Mouse (Mus musculus) bone marrow, adult 2 months (tissue): Measurements from ENCODE around the gene Col23a1. TPM values are rescaled to one million over a fixed set of nuclear protein-coding genes. Genes with fewer than 3 reads are reported as not detected.

ENCODE experiments used
- H3K27ac ChIP-seq: fragments of 200-500 bp; 2 replicates; pipeline ENCODE4 v1.5.1; 2012; ENCODE audit warnings: low read depth, mild to moderate bottlenecking, control low read depth, inconsistent platforms, low read length; ENCODE audit not compliant: control insufficient read depth, poor library complexity, insufficient read depth
- H3K4me1 ChIP-seq: fragments of 200-500 bp; 2 replicates; pipeline ENCODE4 v1.6.1; 2011; ENCODE audit warnings: low read length; ENCODE audit not compliant: control insufficient read depth, insufficient read depth
- H3K4me3 ChIP-seq: fragments of 200-500 bp; replicated peaks from 2 replicates; pipeline ENCODE3; 2011; ENCODE audit warnings: mild to moderate bottlenecking, low read depth, low read length, control low read depth; ENCODE audit not compliant: control insufficient read depth
- CTCF ChIP-seq: fragments of 200-500 bp; IDR thresholded peaks from 2 replicates; pipeline ENCODE4 v1.5.1; 2011; ENCODE audit warnings: low read length, control low read depth; ENCODE audit not compliant: control insufficient read depth, insufficient read depth
- POLR2A ChIP-seq: fragments of 200-500 bp; IDR thresholded peaks from 2 replicates; pipeline ENCODE4 v1.6.1; 2011; ENCODE audit warnings: low read depth, mild to moderate bottlenecking, control low read depth, low read length, borderline replicate concordance; ENCODE audit not compliant: control insufficient read depth
- WGBS: fragments of 180-500 bp; shearing (Covaris S2); methylation state at CpG from one replicate; pipeline ENCODE4 v1.1.7; 2018; 5-methylcytosine and 5-hydroxymethylcytosine counted together
- polyA plus RNA-seq: library from polyadenylated mRNA; stranded (reverse); fragments of >200 nt; gene quantifications from 2 replicates; pipeline ENCODE4 v1.2.4, GENCODE M21; 2011; ENCODE audit warnings: low replicate concordance; ENCODE audit not compliant: missing spikeins, insufficient read depth, insufficient read length

Gene Col23a1
- polyA plus RNA-seq, 1 experiment = not detected

- 14% methylated on average over 2 of the region's 2 CpGs for WGBS
- no peak overlapping the region for H3K27ac ChIP-seq
- H3K4me3 ChIP-seq = no peak overlapping the region
- H3K4me1 ChIP-seq = no peaks in the 10 kb centered on the region
- no peak for TF ChIP-seq POLR2A
- TF ChIP-seq CTCF = no peak
Measured at GRCm38 (mm10) chr11:51544413-51544812, 254.7 kb downstream of the Col23a1 start.

GRCm38 (mm10) chr11:51545811-51546210 lies 256.1 kb downstream of the Col23a1 start:
- H3K27ac ChIP-seq = no peak overlapping the region
- WGBS = 75% methylated on average over 4 of the region's 4 CpGs
- TF ChIP-seq CTCF (no peak), POLR2A (no peak)
- no peaks in the 10 kb centered on the region; the same call in 1 of the 2 replicates for H3K4me1 ChIP-seq
- no peak overlapping the region for H3K4me3 ChIP-seq

GRCm38 (mm10) chr11:51551253-51551652 lies 261.5 kb downstream of the Col23a1 start:
- no peak overlapping the region for H3K4me3 ChIP-seq
- TF ChIP-seq POLR2A (no peak), CTCF (no peak)
- no peak overlapping the region for H3K27ac ChIP-seq
- H3K4me1 ChIP-seq = no peaks in the 10 kb centered on the region; the same call in 1 of the 2 replicates
- 3% methylated on average over 5 of the region's 5 CpGs for WGBS

- no peak for TF ChIP-seq CTCF
- TF ChIP-seq POLR2A = no peak
- Histone ChIP-seq H3K27ac (no peak overlapping the region), H3K4me1 (no peaks in the 10 kb centered on the region; the same call in 1 of the 2 replicates), H3K4me3 (no peak overlapping the region)
- WGBS = 68% methylated on average over 3 of the region's 3 CpGs
Measured at GRCm38 (mm10) chr11:51552091-51552490, 262.4 kb downstream of the Col23a1 start.

- TF ChIP-seq CTCF (no peak), POLR2A (no peak)
Measured at GRCm38 (mm10) chr11:51554590-51554989, 264.9 kb downstream of the Col23a1 start.

GRCm38 (mm10) chr11:51555066-51555465 lies 265.3 kb downstream of the Col23a1 start:
- 47% methylated on average over 2 of the region's 2 CpGs for WGBS

More at GRCm38 (mm10) chr11:51554590-51554989, 264.9 kb downstream of the Col23a1 start:
- Histone ChIP-seq H3K4me1 (no peaks in the 10 kb centered on the region; the same call in 1 of the 2 replicates), H3K27ac (no peak overlapping the region), H3K4me3 (no peak overlapping the region)
- WGBS = 79% methylated on average over 10 of the region's 10 CpGs

GRCm38 (mm10) chr11:51563276-51563675 lies 273.6 kb downstream of the Col23a1 start:
- TF ChIP-seq CTCF (no peak), POLR2A (no peak)
- no peak overlapping the region for H3K4me3 ChIP-seq
- no peaks in the 10 kb centered on the region for H3K4me1 ChIP-seq
- 76% methylated on average over 1 of the region's 1 CpGs for WGBS
- no peak overlapping the region for H3K27ac ChIP-seq

More at GRCm38 (mm10) chr11:51555066-51555465, 265.3 kb downstream of the Col23a1 start:
- no peak overlapping the region for H3K27ac ChIP-seq
- H3K4me1 ChIP-seq = no peaks in the 10 kb centered on the region; the same call in 1 of the 2 replicates
- TF ChIP-seq CTCF = no peak
- no peak for TF ChIP-seq POLR2A
- H3K4me3 ChIP-seq = no peak overlapping the region

GRCm38 (mm10) chr11:51565062-51565461 lies 275.3 kb downstream of the Col23a1 start:
- no peak overlapping the region for H3K4me3 ChIP-seq
- H3K4me1 ChIP-seq = no peaks in the 10 kb centered on the region
- no peak overlapping the region for H3K27ac ChIP-seq
- no peak for TF ChIP-seq POLR2A
- no peak for TF ChIP-seq CTCF
- under 1% methylated on average over 3 of the region's 3 CpGs for WGBS

GRCm38 (mm10) chr11:51565951-51566350 lies 276.2 kb downstream of the Col23a1 start:
- Histone ChIP-seq H3K4me1 (no peaks in the 10 kb centered on the region), H3K27ac (no peak overlapping the region), H3K4me3 (no peak overlapping the region)
- 82% methylated on average over 6 of the region's 6 CpGs for WGBS
- TF ChIP-seq POLR2A (no peak), CTCF (peak; percentile 49)
